Mouse (Mus musculus) left cerebral cortex, adult 9 months (tissue): ENCODE results near the gene Ccdc62.

ENCODE experiments used
- DNase-seq, 2 experiments: peaks; one replicate each; pipeline ENCODE4 v3.0.0; 2022; ENCODE audit warnings: low spot score in 2 of 2

Gene Ccdc62

GRCm38 (mm10) chr5:123979221-123979979, 48.9 kb downstream of the Ccdc62 start:
- DNase-seq: no peak

- DNase-seq: no peak
Measured at GRCm38 (mm10) chr5:123979980-123980369, 49.5 kb downstream of the Ccdc62 start.

- no peak for DNase-seq
Measured at GRCm38 (mm10) chr5:123980521-123981249, 50.2 kb downstream of the Ccdc62 start.

GRCm38 (mm10) chr5:123981250-123981554, 50.7 kb downstream of the Ccdc62 start:
- DNase-seq: no peak

- DNase-seq: no peak
Measured at GRCm38 (mm10) chr5:123982838-123983237, 52.4 kb downstream of the Ccdc62 start.

- no peak for DNase-seq
Measured at GRCm38 (mm10) chr5:123985434-123985833, 55.0 kb downstream of the Ccdc62 start.

GRCm38 (mm10) chr5:123986925-123987324, 56.4 kb downstream of the Ccdc62 start:
- no peak for DNase-seq

GRCm38 (mm10) chr5:123987511-123987910, 57.0 kb downstream of the Ccdc62 start:
- no peak for DNase-seq

GRCm38 (mm10) chr5:123989941-123990885, 59.7 kb downstream of the Ccdc62 start:
- DNase-seq: no peak

- DNase-seq: no peak
Measured at GRCm38 (mm10) chr5:123991321-123991720, 60.8 kb downstream of the Ccdc62 start.

- DNase-seq: no peak
Measured at GRCm38 (mm10) chr5:123992193-123992637, 61.7 kb downstream of the Ccdc62 start.

GRCm38 (mm10) chr5:123992794-123993193, 62.3 kb downstream of the Ccdc62 start:
- peak in 1 of 2 experiments; percentile 91 for DNase-seq

GRCm38 (mm10) chr5:123993263-123994036, 63.0 kb downstream of the Ccdc62 start:
- peak in 1 of 2 experiments; percentile 85 for DNase-seq

GRCm38 (mm10) chr5:123994468-123994867, 64.0 kb downstream of the Ccdc62 start:
- DNase-seq: no peak

- no peak for DNase-seq
Measured at GRCm38 (mm10) chr5:123995388-123995787, 64.9 kb downstream of the Ccdc62 start.

GRCm38 (mm10) chr5:123996194-123996593, 65.7 kb downstream of the Ccdc62 start:
- DNase-seq: no peak

- DNase-seq: no peak
Measured at GRCm38 (mm10) chr5:123996695-123997094, 66.2 kb downstream of the Ccdc62 start.

- DNase-seq: no peak
Measured at GRCm38 (mm10) chr5:123997211-123997751, 66.8 kb downstream of the Ccdc62 start.

GRCm38 (mm10) chr5:123997811-123998210, 67.3 kb downstream of the Ccdc62 start:
- peak in 1 of 2 experiments; percentile 65 for DNase-seq

- no peak for DNase-seq
Measured at GRCm38 (mm10) chr5:123998370-123998769, 67.9 kb downstream of the Ccdc62 start.

- peak in 1 of 2 experiments; percentile 94 for DNase-seq
Measured at GRCm38 (mm10) chr5:124000824-124001223, 70.3 kb downstream of the Ccdc62 start.
